Mouse (Mus musculus) CH12.LX (cell line): ENCODE results near the gene Fam229a. TPM values are rescaled to one million over a fixed set of nuclear protein-coding genes. Genes with fewer than 3 reads are reported as not detected.

Experiments used
- DNase-seq: peaks from one replicate; pipeline ENCODE4 v3.0.0-alpha.2; 2013; ENCODE audit errors: extremely low read depth
- H3K27ac ChIP-seq: 2 replicates; pipeline ENCODE4 v1.5.1; 2012; ENCODE audit warnings: low read depth, mild to moderate bottlenecking, control low read depth, moderate library complexity; ENCODE audit not compliant: insufficient read depth
- H3K27me3 ChIP-seq: replicated peaks from 2 replicates; pipeline ENCODE3; 2012; ENCODE audit warnings: inconsistent platforms
- H3K36me3 ChIP-seq, 2 experiments: replicated peaks in 1 of 2; 2 replicates each; pipeline versions ENCODE3 to v1.6.1; 2012; ENCODE audit warnings: inconsistent platforms in 1 of 2, low read length in 1 of 2, mild to moderate bottlenecking in 1 of 2, mixed read lengths in 1 of 2, moderate library complexity in 1 of 2; ENCODE audit not compliant: control insufficient read depth in 1 of 2, insufficient read depth in 1 of 2
- H3K4me1 ChIP-seq, 2 experiments: 2 replicates each; pipeline ENCODE4 v1.6.1; 2012; ENCODE audit warnings: inconsistent platforms in 1 of 2, moderate library complexity in 1 of 2; ENCODE audit not compliant: insufficient read depth in 2 of 2, control insufficient read depth in 1 of 2
- H3K4me2 ChIP-seq: 2 replicates; pipeline ENCODE4 v1.6.1; 2012; ENCODE audit warnings: low read depth, mild to moderate bottlenecking, control low read depth; ENCODE audit not compliant: poor library complexity, insufficient read depth, severe bottlenecking
- H3K4me3 ChIP-seq, 3 experiments: fragments of 150-350 bp in 1 of 3; sonication (generic) in 1 of 3; replicated peaks in 1 of 3; 2 replicates each; pipeline versions ENCODE3 to v1.5.1; 2011 to 2012; ENCODE audit warnings: low read depth in 2 of 3, low read length in 2 of 3, mild to moderate bottlenecking in 2 of 3, moderate library complexity in 2 of 3, control low read depth in 1 of 3, improper control_type of control experiment in 1 of 3, inconsistent platforms in 1 of 3, mixed read lengths in 1 of 3; ENCODE audit not compliant: poor library complexity in 1 of 3
- H3K79me2 ChIP-seq: replicated peaks from 2 replicates; pipeline ENCODE4 v1.6.1; 2012; ENCODE audit warnings: mild to moderate bottlenecking, moderate library complexity; ENCODE audit not compliant: control insufficient read depth, poor library complexity, insufficient read depth, severe bottlenecking; ENCODE audit errors: extremely low read depth
- H3K9ac ChIP-seq: 2 replicates; pipeline ENCODE4 v1.6.1; 2012; ENCODE audit warnings: low read depth, mild to moderate bottlenecking, control low read depth, moderate library complexity; ENCODE audit not compliant: insufficient read depth
- H3K9me3 ChIP-seq: replicated peaks from 2 replicates; pipeline ENCODE3; 2012; ENCODE audit warnings: low read length, inconsistent platforms, mixed read lengths
- CHD1 ChIP-seq: IDR thresholded peaks from 2 replicates; pipeline ENCODE4 v1.6.1; 2012; ENCODE audit warnings: low read depth, low read length, improper control_type of control experiment, inconsistent platforms
- CHD2 ChIP-seq: IDR thresholded peaks from 2 replicates; pipeline ENCODE4 v1.6.1; 2011; ENCODE audit warnings: low read length, improper control_type of control experiment
- CTCF ChIP-seq, 2 experiments: IDR thresholded peaks in 1 of 2; conservative IDR thresholded peaks in 1 of 2; 2 replicates each; pipeline ENCODE4 v1.5.1; 2011 to 2012; ENCODE audit warnings: low read depth in 2 of 2, low read length in 2 of 2, improper control_type of control experiment in 1 of 2, inconsistent platforms in 1 of 2, mild to moderate bottlenecking in 1 of 2, moderate library complexity in 1 of 2
- E2F4 ChIP-seq: IDR thresholded peaks from 2 replicates; pipeline ENCODE4 v1.6.1; 2011; ENCODE audit warnings: low read depth, low read length, improper control_type of control experiment; ENCODE audit not compliant: insufficient replicate concordance
- ELF1 ChIP-seq: IDR thresholded peaks from 2 replicates; pipeline ENCODE4 v1.6.1; 2014; ENCODE audit warnings: low read depth, mild to moderate bottlenecking, inconsistent platforms, low read length, improper control_type of control experiment
- EP300 ChIP-seq: IDR thresholded peaks from 2 replicates; pipeline ENCODE4 v1.6.1; 2011; ENCODE audit warnings: low read length, improper control_type of control experiment
- ETS1 ChIP-seq: conservative IDR thresholded peaks from 2 replicates; pipeline ENCODE4 v1.6.1; 2012; ENCODE audit warnings: low read depth, mild to moderate bottlenecking, inconsistent platforms, low read length, improper control_type of control experiment, moderate library complexity
- GABPA ChIP-seq: IDR thresholded peaks from 2 replicates; pipeline ENCODE4 v1.6.1; 2012; ENCODE audit warnings: low read depth, low read length, improper control_type of control experiment, inconsistent platforms; ENCODE audit not compliant: insufficient replicate concordance
- HCFC1 ChIP-seq: IDR thresholded peaks from 2 replicates; pipeline ENCODE4 v1.6.1; 2012; ENCODE audit warnings: low read depth, mild to moderate bottlenecking, inconsistent platforms, low read length, improper control_type of control experiment
- IRF4 ChIP-seq: IDR thresholded peaks from 2 replicates; pipeline ENCODE4 v1.6.1; 2014; ENCODE audit warnings: low read depth, mild to moderate bottlenecking, inconsistent platforms, low read length, improper control_type of control experiment
- JUND ChIP-seq: conservative IDR thresholded peaks from 2 replicates; pipeline ENCODE4 v1.6.1; 2011; ENCODE audit warnings: low read depth, low read length, improper control_type of control experiment
- KAT2A ChIP-seq: IDR thresholded peaks from 2 replicates; pipeline ENCODE4 v1.6.1; 2012; ENCODE audit warnings: low read length, improper control_type of control experiment, inconsistent platforms; ENCODE audit not compliant: insufficient replicate concordance
- MAFK ChIP-seq: IDR thresholded peaks from 2 replicates; pipeline ENCODE4 v1.6.1; 2011; ENCODE audit warnings: low read length, improper control_type of control experiment; ENCODE audit not compliant: insufficient replicate concordance
- MAZ ChIP-seq: IDR thresholded peaks from 2 replicates; pipeline ENCODE4 v1.6.1; 2012; ENCODE audit warnings: low read depth, mild to moderate bottlenecking, inconsistent platforms, low read length, improper control_type of control experiment, moderate library complexity
- MXI1 ChIP-seq: IDR thresholded peaks from 2 replicates; pipeline ENCODE4 v1.6.1; 2011; ENCODE audit warnings: mild to moderate bottlenecking, low read depth, low read length, improper control_type of control experiment
- MYC ChIP-seq: IDR thresholded peaks from 2 replicates; pipeline ENCODE4 v1.6.1; 2011; ENCODE audit warnings: low read depth, mild to moderate bottlenecking, improper control_type of control experiment, low read length
- NELFE ChIP-seq: IDR thresholded peaks from 2 replicates; pipeline ENCODE4 v1.6.1; 2011; ENCODE audit warnings: low read depth, low read length, improper control_type of control experiment
- NRF1 ChIP-seq: IDR thresholded peaks from 2 replicates; pipeline ENCODE4 v1.6.1; 2014; ENCODE audit warnings: low read depth, mild to moderate bottlenecking, inconsistent platforms, low read length, improper control_type of control experiment, moderate library complexity
- PAX5 ChIP-seq: IDR thresholded peaks from 2 replicates; pipeline ENCODE4 v1.6.1; 2012; ENCODE audit warnings: low read length, inconsistent platforms, mixed read lengths
- POLR2A ChIP-seq: IDR thresholded peaks from 2 replicates; pipeline ENCODE4 v1.6.1; 2011; ENCODE audit warnings: low read depth, mild to moderate bottlenecking, improper control_type of control experiment, low read length
- POLR2AphosphoS2 ChIP-seq: IDR thresholded peaks from 2 replicates; pipeline ENCODE4 v1.6.1; 2011; ENCODE audit warnings: low read depth, low read length, improper control_type of control experiment
- RCOR1 ChIP-seq: conservative IDR thresholded peaks from 2 replicates; pipeline ENCODE4 v1.6.1; 2012; ENCODE audit warnings: low read depth, mild to moderate bottlenecking, inconsistent platforms, low read length, improper control_type of control experiment
- SIN3A ChIP-seq: IDR thresholded peaks from 2 replicates; pipeline ENCODE4 v1.6.1; 2012; ENCODE audit warnings: low read length, improper control_type of control experiment, inconsistent platforms
- SMC3 ChIP-seq: IDR thresholded peaks from 2 replicates; pipeline ENCODE4 v1.6.1; 2011; ENCODE audit warnings: low read depth, low read length, improper control_type of control experiment
- TBP ChIP-seq: conservative IDR thresholded peaks from 2 replicates; pipeline ENCODE4 v1.6.1; 2011; ENCODE audit warnings: low read depth, low read length, improper control_type of control experiment
- UBTF ChIP-seq: IDR thresholded peaks from 2 replicates; pipeline ENCODE4 v1.6.1; 2012; ENCODE audit warnings: low read depth, mild to moderate bottlenecking, inconsistent platforms, low read length, improper control_type of control experiment, moderate library complexity
- USF1 ChIP-seq: IDR thresholded peaks from 2 replicates; pipeline ENCODE4 v1.6.1; 2014; ENCODE audit warnings: low read depth, mild to moderate bottlenecking, inconsistent platforms, low read length, improper control_type of control experiment
- USF2 ChIP-seq: conservative IDR thresholded peaks from 2 replicates; pipeline ENCODE4 v1.6.1; 2011; ENCODE audit warnings: low read depth, low read length, improper control_type of control experiment
- ZC3H11A ChIP-seq: IDR thresholded peaks from 2 replicates; pipeline ENCODE4 v1.6.1; 2012; ENCODE audit warnings: low read depth, mild to moderate bottlenecking, inconsistent platforms, low read length, improper control_type of control experiment
- ZKSCAN1 ChIP-seq: IDR thresholded peaks from 2 replicates; pipeline ENCODE4 v1.6.1; 2012; ENCODE audit warnings: low read depth, inconsistent platforms, low read length, improper control_type of control experiment, borderline replicate concordance
- ZMIZ1 ChIP-seq: IDR thresholded peaks from 2 replicates; pipeline ENCODE4 v1.6.1; 2012; ENCODE audit warnings: low read depth, mild to moderate bottlenecking, inconsistent platforms, low read length, improper control_type of control experiment
- ZNF384 ChIP-seq: IDR thresholded peaks from 2 replicates; pipeline ENCODE4 v1.6.1; 2012; ENCODE audit warnings: low read depth, low read length, improper control_type of control experiment, inconsistent platforms
- dilution Hi-C: fragments of 300-500 bp; cut with MboI; formaldehyde crosslinking; loops from 2 replicates; pipeline ENCODE4 v1.14.3; 2020; ENCODE audit warnings: low sequenced_read_pairs; ENCODE audit not compliant: extremely low pct_unique_long_range_greater_than_20kb, extremely low pct_ligation_motif_present
- in situ Hi-C: fragments of 300-500 bp; cut with MboI; formaldehyde crosslinking; loops from 3 replicates; pipeline ENCODE4 v1.14.3; 2019; ENCODE audit warnings: low sequenced_read_pairs, low pct_ligation_motif_present, low pct_unique_long_range_greater_than_20kb, mixed read lengths
- polyA plus RNA-seq: library from polyadenylated mRNA; unstranded; fragments of >175 nt; gene quantifications from 2 replicates; pipeline ENCODE4 v1.2.1, GENCODE M21; 2012; ENCODE audit warnings: low read depth; ENCODE audit not compliant: insufficient read length
- total RNA-seq, 2 experiments: library from RNA; depleted of rRNA; stranded (reverse); fragments of 300-350 nt in 1 of 2; fragments of >200 nt in 1 of 2; gene quantifications; 2 replicates each; pipeline ENCODE4 v1.2.3; 2012 to 2014

Fam229a gene
- total and polyA plus RNA-seq, 3 experiments = not detected

DNA sequence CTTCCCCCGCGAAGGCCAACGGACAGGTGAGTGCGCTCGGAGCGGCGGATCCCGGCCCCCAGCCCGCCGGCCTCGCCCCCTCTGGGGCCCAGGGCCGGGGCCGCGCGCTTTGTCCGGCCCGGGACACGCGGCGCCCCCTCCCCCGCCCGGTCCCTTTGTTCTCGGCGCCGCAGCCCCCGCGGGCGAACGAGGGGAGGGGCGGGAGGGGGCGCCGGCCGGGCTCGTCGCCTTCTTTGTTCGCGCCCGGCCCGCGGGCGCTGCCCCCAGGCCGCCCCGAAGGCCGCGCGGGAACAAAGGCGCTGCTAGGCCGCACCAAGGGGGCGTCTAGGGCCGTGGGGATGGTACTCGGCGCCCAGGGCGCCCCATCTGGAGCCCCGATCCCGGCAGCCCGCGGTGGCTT, 22.9 kb downstream of the Fam229a start:
- in situ Hi-C loops = no loop called here
- H3K4me2 ChIP-seq = peak overlapping the region; percentile 79
- H3K9ac ChIP-seq = peak overlapping the region; percentile 99
- H3K36me3 ChIP-seq = peaks cover 26 to 28% of the 10 kb centered on the region in 2 experiments
- no peak for DNase-seq
- H3K9me3 ChIP-seq = no peaks in the 10 kb centered on the region
- dilution Hi-C loops = no loop called here
- TF ChIP-seq MAZ = no peak
- no peak for TF ChIP-seq SIN3A
- TF ChIP-seq ETS1 = no peak
- TF ChIP-seq E2F4 = no peak
- no peak for TF ChIP-seq RCOR1
- TF ChIP-seq ELF1 = no peak
- TF ChIP-seq TBP = no peak
- no peak for TF ChIP-seq KAT2A
- no peak for TF ChIP-seq CHD1
- TF ChIP-seq UBTF = no peak; the same call in 1 of the 2 replicates
- no peak for TF ChIP-seq IRF4
- no peak for TF ChIP-seq MYC
- H3K27me3 ChIP-seq = peaks cover 4% of the 10 kb centered on the region
- H3K4me3 ChIP-seq = peak overlapping the region; percentile 66 to 97 (median 83)
- peaks cover 14% of the 10 kb centered on the region for H3K79me2 ChIP-seq
- H3K4me1 ChIP-seq = peaks cover 10 to 48% of the 10 kb centered on the region in 2 experiments
- 0 out of 2 replicates have a peak overlapping the region, but pooled peaks have one; percentile 51 for H3K27ac ChIP-seq

DNA sequence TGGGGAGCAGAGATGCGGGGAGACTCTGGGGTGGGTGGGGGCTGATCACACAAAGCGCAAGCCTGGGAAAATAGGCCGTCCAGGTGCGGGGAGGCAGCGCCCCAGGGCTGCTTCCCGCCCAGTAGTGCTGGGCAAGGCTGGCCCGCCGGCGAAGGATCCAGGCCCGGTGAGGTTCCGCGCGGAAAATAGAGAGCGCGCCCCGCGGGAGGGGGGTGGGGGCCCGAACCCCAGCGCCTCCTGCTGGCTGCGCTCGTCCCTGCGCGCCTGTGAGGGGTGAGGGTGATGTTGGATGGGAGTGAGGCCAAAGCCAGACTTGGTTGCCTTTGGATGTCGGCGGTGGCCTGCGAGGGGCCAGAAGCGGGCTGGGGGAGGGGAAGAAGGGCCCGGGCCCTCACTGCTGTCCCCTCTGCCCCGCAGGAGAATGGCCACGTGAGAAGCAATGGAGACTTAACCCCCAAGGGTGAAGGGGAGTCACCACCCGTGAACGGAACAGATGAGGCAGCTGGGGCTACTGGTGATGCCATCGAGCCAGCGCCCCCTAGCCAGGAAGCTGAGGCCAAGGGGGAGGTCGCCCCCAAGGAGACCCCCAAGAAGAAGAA, 23.4 kb downstream of the Fam229a start:
- no peaks in the 10 kb centered on the region for H3K9me3 ChIP-seq
- DNase-seq = peak; percentile 58
- in situ Hi-C loops (no loop called here), dilution Hi-C loops (no loop called here)
- peak overlapping the region; percentile 51 for H3K27ac ChIP-seq
- peak overlapping the region; percentile 79 for H3K4me2 ChIP-seq
- peak overlapping the region; percentile 66 to 97 (median 83) for H3K4me3 ChIP-seq
- peaks cover 10 to 43% of the 10 kb centered on the region in 2 experiments for H3K4me1 ChIP-seq
- H3K9ac ChIP-seq = peak overlapping the region; percentile 99
- peaks cover 4% of the 10 kb centered on the region for H3K27me3 ChIP-seq
- H3K79me2 ChIP-seq = peaks cover 14% of the 10 kb centered on the region
- peaks cover 29 to 30% of the 10 kb centered on the region in 2 experiments for H3K36me3 ChIP-seq
- no peak for TF ChIP-seq KAT2A
- TF ChIP-seq SMC3 = peak; percentile 82
- no peak for TF ChIP-seq PAX5
- TF ChIP-seq HCFC1 = peak; percentile 36; the same call in 1 of the 2 replicates
- 0 out of 2 replicates have a peak, but pooled peaks have one; percentile 26 for TF ChIP-seq NRF1
- TF ChIP-seq MAFK = no peak
- TF ChIP-seq ZC3H11A = no peak
- TF ChIP-seq IRF4 = peak; percentile 43; the same call in 1 of the 2 replicates
- TF ChIP-seq NELFE = no peak
- TF ChIP-seq USF1 = no peak
- TF ChIP-seq ETS1 = no peak; the same call in 1 of the 2 replicates
- no peak for TF ChIP-seq USF2
- TF ChIP-seq MXI1 = peak; percentile 83
- no peak for TF ChIP-seq JUND
- TF ChIP-seq ZKSCAN1 = no peak
- TF ChIP-seq ELF1 = no peak
- no peak for TF ChIP-seq POLR2A
- TF ChIP-seq CHD2 = peak; percentile 71
- TF ChIP-seq GABPA = no peak
- peak; percentile 80 for TF ChIP-seq SIN3A
- TF ChIP-seq UBTF = peak; percentile 72; the same call in 1 of the 2 replicates
- no peak for TF ChIP-seq RCOR1
- TF ChIP-seq ZMIZ1 = no peak
- TF ChIP-seq CTCF (conservative IDR thresholded peaks at IDR 0.05 in 1 of 2, IDR thresholded peaks at IDR 0.05 in 1 of 2; ENCODE audit: low read depth in 2 of 2, low read length in 2 of 2) = peak in 1 of 2 experiments; percentile 85; a peak in 2 of 4 replicates
- TF ChIP-seq EP300 = no peak
- TF ChIP-seq POLR2AphosphoS2 = no peak
- TF ChIP-seq ZNF384 = no peak
